Mouse (Mus musculus) MEL (cell line): ENCODE data around the gene Klk4. TPM values are rescaled to one million over a fixed set of nuclear protein-coding genes. Genes with fewer than 3 reads are reported as not detected.

ENCODE experiments used
- DNase-seq: peaks from one replicate; pipeline ENCODE4 v3.0.0; 2011; ENCODE audit warnings: low read depth, low spot score
- H3K27ac ChIP-seq: 2 replicates; pipeline ENCODE4 v1.5.1; 2012; ENCODE audit warnings: low read depth, mild to moderate bottlenecking, control low read depth, low read length, moderate library complexity; ENCODE audit not compliant: control insufficient read depth
- H3K27me3 ChIP-seq, 2 experiments: fragments of 150-350 bp in 1 of 2; sonication (generic) in 1 of 2; 2 replicates each; pipeline ENCODE4 v1.6.1; 2012; ENCODE audit warnings: low read length in 2 of 2, mild to moderate bottlenecking in 2 of 2, improper control_type of control experiment in 1 of 2, moderate library complexity in 1 of 2; ENCODE audit not compliant: insufficient read depth in 2 of 2, control insufficient read depth in 1 of 2
- H3K36me3 ChIP-seq, 2 experiments: 2 replicates each; pipeline ENCODE4 v1.6.1; 2012 to 2014; ENCODE audit warnings: low read length in 2 of 2, improper control_type of control experiment in 1 of 2, inconsistent platforms in 1 of 2, mild to moderate bottlenecking in 1 of 2; ENCODE audit not compliant: insufficient read depth in 2 of 2, control insufficient read depth in 1 of 2
- H3K4me1 ChIP-seq, 2 experiments: fragments of 150-350 bp in 1 of 2; sonication (generic) in 1 of 2; 2 replicates each; pipeline ENCODE4 v1.6.1; 2012; ENCODE audit warnings: low read length in 2 of 2, improper control_type of control experiment in 1 of 2, mild to moderate bottlenecking in 1 of 2; ENCODE audit not compliant: insufficient read depth in 2 of 2, control insufficient read depth in 1 of 2
- H3K4me3 ChIP-seq, 2 experiments: fragments of 150-350 bp in 1 of 2; sonication (generic) in 1 of 2; 2 replicates each; pipeline ENCODE4 v1.5.1; 2012; ENCODE audit warnings: low read depth in 2 of 2, low read length in 2 of 2, mild to moderate bottlenecking in 2 of 2, moderate library complexity in 2 of 2, control low read depth in 1 of 2, improper control_type of control experiment in 1 of 2; ENCODE audit not compliant: control insufficient read depth in 1 of 2, insufficient read depth in 1 of 2
- H3K79me2 ChIP-seq: 2 replicates; pipeline ENCODE4 v1.6.1; 2012; ENCODE audit warnings: mild to moderate bottlenecking, low read length, moderate library complexity; ENCODE audit not compliant: control insufficient read depth, poor library complexity, insufficient read depth
- H3K9ac ChIP-seq: 2 replicates; pipeline ENCODE4 v1.6.1; 2012; ENCODE audit warnings: low read depth, mild to moderate bottlenecking, control low read depth, low read length, moderate library complexity; ENCODE audit not compliant: control insufficient read depth, poor library complexity, severe bottlenecking
- H3K9me3 ChIP-seq: fragments of 150-350 bp; sonication (generic); replicated peaks from 2 replicates; pipeline ENCODE4 v1.6.1; 2012; ENCODE audit warnings: mild to moderate bottlenecking, low read length, improper control_type of control experiment, moderate library complexity; ENCODE audit not compliant: insufficient read depth
- BHLHE40 ChIP-seq: IDR thresholded peaks from 2 replicates; pipeline ENCODE4 v1.6.1; 2012; ENCODE audit warnings: low read depth, mild to moderate bottlenecking, inconsistent platforms, low read length, improper control_type of control experiment, borderline replicate concordance
- CHD2 ChIP-seq: IDR thresholded peaks from 2 replicates; pipeline ENCODE4 v1.6.1; 2011; ENCODE audit warnings: low read length, improper control_type of control experiment
- CTCF ChIP-seq, 3 experiments: IDR thresholded peaks in 2 of 3; conservative IDR thresholded peaks in 1 of 3; 2 replicates each; pipeline ENCODE4 v1.5.1; 2011 to 2012; ENCODE audit warnings: low read length in 3 of 3, low read depth in 2 of 3, mild to moderate bottlenecking in 2 of 3, improper control_type of control experiment in 1 of 3, inconsistent platforms in 1 of 3, mixed read lengths in 1 of 3, moderate library complexity in 1 of 3; ENCODE audit not compliant: control insufficient read depth in 1 of 3, insufficient read depth in 1 of 3, poor library complexity in 1 of 3, severe bottlenecking in 1 of 3
- ELF1 ChIP-seq: IDR thresholded peaks from 2 replicates; pipeline ENCODE4 v1.6.1; 2014; ENCODE audit warnings: low read depth, mild to moderate bottlenecking, inconsistent platforms, low read length, improper control_type of control experiment, moderate library complexity
- EP300 ChIP-seq, 2 experiments: IDR thresholded peaks; 2 replicates each; pipeline ENCODE4 v1.6.1; 2011; ENCODE audit warnings: improper control_type of control experiment in 2 of 2, low read length in 2 of 2, low read depth in 1 of 2, mild to moderate bottlenecking in 1 of 2
- ETS1 ChIP-seq: IDR thresholded peaks from 2 replicates; pipeline ENCODE4 v1.6.1; 2012; ENCODE audit warnings: low read depth, mild to moderate bottlenecking, inconsistent platforms, low read length, improper control_type of control experiment, moderate library complexity
- GATA1 ChIP-seq: IDR thresholded peaks from 2 replicates; pipeline ENCODE4 v1.6.1; 2011; ENCODE audit warnings: low read depth, low read length, improper control_type of control experiment
- HCFC1 ChIP-seq: IDR thresholded peaks from 2 replicates; pipeline ENCODE4 v1.6.1; 2012; ENCODE audit warnings: low read depth, mild to moderate bottlenecking, inconsistent platforms, low read length, improper control_type of control experiment, moderate library complexity
- JUND ChIP-seq: IDR thresholded peaks from 2 replicates; pipeline ENCODE4 v1.6.1; 2011; ENCODE audit warnings: low read depth, mild to moderate bottlenecking, improper control_type of control experiment, low read length
- KAT2A ChIP-seq: conservative IDR thresholded peaks from 2 replicates; pipeline ENCODE4 v1.6.1; 2012; ENCODE audit warnings: low read depth, low read length, improper control_type of control experiment, inconsistent platforms
- MAFK ChIP-seq: IDR thresholded peaks from 2 replicates; pipeline ENCODE4 v1.6.1; 2011; ENCODE audit warnings: low read depth, mild to moderate bottlenecking, low read length, improper control_type of control experiment, borderline replicate concordance
- MEF2A ChIP-seq: IDR thresholded peaks from 2 replicates; pipeline ENCODE4 v1.6.1; 2014; ENCODE audit warnings: low read depth, mild to moderate bottlenecking, inconsistent platforms, low read length, improper control_type of control experiment; ENCODE audit not compliant: poor library complexity, insufficient replicate concordance, severe bottlenecking; ENCODE audit errors: extremely low read depth
- MYB ChIP-seq: IDR thresholded peaks from 2 replicates; pipeline ENCODE4 v1.6.1; 2011; ENCODE audit warnings: mild to moderate bottlenecking, low read depth, low read length, improper control_type of control experiment
- NELFE ChIP-seq: IDR thresholded peaks from 2 replicates; pipeline ENCODE4 v1.6.1; 2011; ENCODE audit warnings: low read depth, low read length, improper control_type of control experiment
- NRF1 ChIP-seq: IDR thresholded peaks from 2 replicates; pipeline ENCODE4 v1.6.1; 2014; ENCODE audit warnings: low read depth, mild to moderate bottlenecking, inconsistent platforms, low read length, improper control_type of control experiment, moderate library complexity; ENCODE audit not compliant: poor library complexity, insufficient read depth, severe bottlenecking
- POLR2A ChIP-seq, 2 experiments: IDR thresholded peaks; 2 replicates each; pipeline ENCODE4 v1.6.1; 2011 to 2012; ENCODE audit warnings: low read length in 2 of 2, mild to moderate bottlenecking in 2 of 2, control low read depth in 1 of 2, improper control_type of control experiment in 1 of 2, low read depth in 1 of 2, moderate library complexity in 1 of 2; ENCODE audit not compliant: control insufficient read depth in 1 of 2, insufficient read depth in 1 of 2, poor library complexity in 1 of 2
- POLR2AphosphoS5 ChIP-seq: IDR thresholded peaks from 2 replicates; pipeline ENCODE4 v1.6.1; 2012; ENCODE audit warnings: low read depth, borderline replicate concordance, mild to moderate bottlenecking, inconsistent platforms, low read length, moderate library complexity, mixed read lengths
- RAD21 ChIP-seq: IDR thresholded peaks from 2 replicates; pipeline ENCODE4 v1.6.1; 2011; ENCODE audit warnings: mild to moderate bottlenecking, low read depth, low read length, improper control_type of control experiment
- RCOR1 ChIP-seq: IDR thresholded peaks from 2 replicates; pipeline ENCODE4 v1.6.1; 2012; ENCODE audit warnings: low read depth, mild to moderate bottlenecking, inconsistent platforms, low read length, improper control_type of control experiment
- SIN3A ChIP-seq: IDR thresholded peaks from 2 replicates; pipeline ENCODE4 v1.6.1; 2012; ENCODE audit warnings: low read length, improper control_type of control experiment, inconsistent platforms
- SMC3 ChIP-seq: IDR thresholded peaks from 2 replicates; pipeline ENCODE4 v1.6.1; 2011; ENCODE audit warnings: low read depth, low read length, improper control_type of control experiment
- TAL1 ChIP-seq: IDR thresholded peaks from 2 replicates; pipeline ENCODE4 v1.6.1; 2012; ENCODE audit warnings: mild to moderate bottlenecking, inconsistent platforms, low read length, moderate library complexity, mixed read lengths
- TBP ChIP-seq: IDR thresholded peaks from 2 replicates; pipeline ENCODE4 v1.8.0; 2011; ENCODE audit warnings: low read depth, low read length, improper control_type of control experiment
- TCF12 ChIP-seq: IDR thresholded peaks from 2 replicates; pipeline ENCODE4 v1.6.1; 2014; ENCODE audit warnings: low read depth, mild to moderate bottlenecking, inconsistent platforms, low read length, improper control_type of control experiment, moderate library complexity
- UBTF ChIP-seq: IDR thresholded peaks from 2 replicates; pipeline ENCODE4 v1.6.1; 2012; ENCODE audit warnings: low read depth, mild to moderate bottlenecking, inconsistent platforms, low read length, improper control_type of control experiment, moderate library complexity, borderline replicate concordance; ENCODE audit not compliant: insufficient read depth
- USF1 ChIP-seq: IDR thresholded peaks from 2 replicates; pipeline ENCODE4 v1.6.1; 2014; ENCODE audit warnings: low read depth, mild to moderate bottlenecking, inconsistent platforms, low read length, improper control_type of control experiment, moderate library complexity
- USF2 ChIP-seq, 2 experiments: IDR thresholded peaks; 2 replicates each; pipeline ENCODE4 v1.6.1; 2011 to 2012; ENCODE audit warnings: improper control_type of control experiment in 2 of 2, low read length in 2 of 2, borderline replicate concordance in 1 of 2, inconsistent platforms in 1 of 2, low read depth in 1 of 2, mild to moderate bottlenecking in 1 of 2; ENCODE audit not compliant: insufficient read depth in 1 of 2
- ZC3H11A ChIP-seq: IDR thresholded peaks from 2 replicates; pipeline ENCODE4 v1.6.1; 2012; ENCODE audit warnings: low read depth, mild to moderate bottlenecking, inconsistent platforms, low read length, improper control_type of control experiment
- ZMIZ1 ChIP-seq: IDR thresholded peaks from 2 replicates; pipeline ENCODE4 v1.6.1; 2012; ENCODE audit warnings: low read depth, mild to moderate bottlenecking, inconsistent platforms, low read length, improper control_type of control experiment, moderate library complexity
- ZNF384 ChIP-seq: IDR thresholded peaks from 2 replicates; pipeline ENCODE4 v1.6.1; 2012; ENCODE audit warnings: low read depth, mild to moderate bottlenecking, inconsistent platforms, low read length, improper control_type of control experiment
- polyA plus RNA-seq, 2 experiments: library from polyadenylated mRNA; stranded (reverse) in 1 of 2; unstranded in 1 of 2; fragments of >175 nt in 1 of 2; fragments of >200 nt in 1 of 2; gene quantifications; 2 replicates each; pipeline versions ENCODE4 v1.2.1 to v1.2.4; 2012; ENCODE audit warnings: low replicate concordance in 2 of 2, low read depth in 1 of 2; ENCODE audit not compliant: insufficient read length in 2 of 2, insufficient read depth in 1 of 2, missing spikeins in 1 of 2
- total RNA-seq: library from RNA; depleted of rRNA; stranded (reverse); fragments of 300-350 nt; gene quantifications from 2 replicates; pipeline ENCODE4 v1.2.3, GENCODE M21; 2012

Klk4 gene
- total and polyA plus RNA-seq, 3 experiments, result not detected

- Histone ChIP-seq H3K79me2 (no peaks in the 10 kb centered on the region), H3K9ac (no peak overlapping the region), H3K4me3 (no peak overlapping the region), H3K36me3 (no peaks in the 10 kb centered on the region), H3K4me1 (no peaks in the 10 kb centered on the region), H3K27ac (no peak overlapping the region), H3K9me3 (no peaks in the 10 kb centered on the region), H3K27me3 (no peaks in the 10 kb centered on the region)
- TF ChIP-seq NRF1 (no peak), SIN3A (no peak), TAL1 (no peak), USF1 (no peak), CHD2 (no peak), ZMIZ1 (no peak), POLR2A (IDR thresholded peaks at IDR 0.05; ENCODE audit: control insufficient read depth in 1 of 2, insufficient read depth in 1 of 2, low read depth in 1 of 2, low read length in 2 of 2, poor library complexity in 1 of 2) (no peak), MYB (no peak), MAFK (no peak), EP300 (IDR thresholded peaks at IDR 0.05; ENCODE audit: low read depth in 1 of 2, low read length in 2 of 2) (no peak), HCFC1 (no peak), BHLHE40 (no peak), GATA1 (no peak), CTCF (IDR thresholded peaks at IDR 0.05 in 2 of 3, conservative IDR thresholded peaks at IDR 0.05 in 1 of 3; ENCODE audit: control insufficient read depth in 1 of 3, insufficient read depth in 1 of 3, low read depth in 2 of 3, low read length in 3 of 3, poor library complexity in 1 of 3, severe bottlenecking in 1 of 3) (no peak), MEF2A (no peak), JUND (no peak), TCF12 (no peak), SMC3 (no peak), RCOR1 (no peak), USF2 (IDR thresholded peaks at IDR 0.05; ENCODE audit: borderline replicate concordance in 1 of 2, insufficient read depth in 1 of 2, low read depth in 1 of 2, low read length in 2 of 2) (no peak)
- no peak for DNase-seq
Observed at GRCm38 (mm10) chr7:43855709-43856108, 25.3 kb upstream of the Klk4 start.

GRCm38 (mm10) chr7:43856307-43856706, 24.7 kb upstream of the Klk4 start:
- Histone ChIP-seq H3K27ac (no peak overlapping the region), H3K27me3 (no peaks in the 10 kb centered on the region), H3K9me3 (no peaks in the 10 kb centered on the region), H3K36me3 (no peaks in the 10 kb centered on the region), H3K4me3 (no peak overlapping the region), H3K79me2 (no peaks in the 10 kb centered on the region), H3K9ac (no peak overlapping the region), H3K4me1 (no peaks in the 10 kb centered on the region)
- DNase-seq, result no peak
- TF ChIP-seq ZC3H11A (no peak), GATA1 (no peak), TBP (no peak), ETS1 (no peak), ELF1 (no peak), POLR2AphosphoS5 (no peak), ZNF384 (no peak), UBTF (no peak), NELFE (no peak), EP300 (IDR thresholded peaks at IDR 0.05; ENCODE audit: low read depth in 1 of 2, low read length in 2 of 2) (no peak), RAD21 (no peak), KAT2A (no peak)
